Mouse (Mus musculus) kidney, adult 2 months (tissue): Measurements from ENCODE around the gene Atp1a2.

ENCODE experiments used
- CTCF ChIP-seq: fragments of 200-500 bp; conservative IDR thresholded peaks from 2 replicates; pipeline ENCODE4 v1.5.1; 2011; ENCODE audit warnings: low read depth, mild to moderate bottlenecking, control low read depth, low read length, moderate library complexity, mixed read lengths; ENCODE audit not compliant: insufficient read depth, insufficient read length
- POLR2A ChIP-seq: fragments of 200-500 bp; IDR thresholded peaks from one replicate; pipeline ENCODE4 v1.6.1; 2011; ENCODE audit warnings: low read depth, low read length, control low read depth

DNA sequence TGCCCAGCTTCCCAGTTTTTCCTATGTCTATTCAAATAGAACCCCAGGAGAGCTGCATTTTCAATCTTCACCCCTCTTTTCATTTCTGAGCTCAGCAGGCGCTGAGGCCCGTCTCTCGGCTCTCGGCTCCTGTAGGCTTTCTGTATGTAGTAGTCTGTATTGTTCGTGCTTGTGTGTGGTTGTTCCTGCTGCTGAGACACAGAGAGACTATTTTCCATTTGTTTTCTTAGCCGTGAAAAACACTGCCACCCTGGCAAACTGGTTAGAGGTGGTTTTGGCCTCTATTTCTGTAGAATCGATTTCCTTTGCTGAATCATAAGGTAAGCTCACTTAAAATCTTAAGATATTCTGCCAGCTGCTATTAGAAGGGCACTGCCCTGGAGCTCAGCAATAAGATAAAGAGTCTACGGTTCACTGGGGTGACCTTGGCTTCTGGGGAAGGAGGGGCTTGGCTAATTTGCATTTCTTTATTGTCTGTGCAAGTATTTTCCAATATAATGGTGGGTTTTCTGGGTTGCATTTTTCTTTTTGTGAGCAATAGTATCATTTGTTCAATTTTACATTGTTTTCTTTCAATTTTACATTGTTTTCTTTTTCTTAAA, 36.3 kb downstream of the Atp1a2 start, which contains the start of gene Igsf8:
- no peak for TF ChIP-seq CTCF
- TF ChIP-seq POLR2A, result no peak
